Mouse (Mus musculus) hindbrain, postnatal 0 days (tissue): ENCODE measurements around the gene Igfn1. TPM values are rescaled to one million over a fixed set of nuclear protein-coding genes. Genes with fewer than 3 reads are reported as not detected.

ENCODE experiments used
- ATAC-seq: fragments of 200-750 bp; cut with Nextera tagmentation; 2 replicates; pipeline ENCODE4 v1.8.0; 2017; ENCODE audit warnings: mild to moderate bottlenecking, moderate TSS enrichment, moderate library complexity
- DNase-seq: peaks from one replicate; pipeline ENCODE4 v3.0.0-alpha.2; 2015; ENCODE audit warnings: low spot score
- H3K27ac ChIP-seq: fragments of 300-500 bp; sonication (generic); 2 replicates; pipeline ENCODE4 v1.5.1; 2014; ENCODE audit warnings: mild to moderate bottlenecking
- H3K27me3 ChIP-seq: fragments of 300-500 bp; sonication (generic); 2 replicates; pipeline ENCODE4 v1.6.1; 2014; ENCODE audit warnings: low read length, mixed read lengths; ENCODE audit not compliant: insufficient read depth
- H3K36me3 ChIP-seq: fragments of 300-500 bp; sonication (generic); 2 replicates; pipeline ENCODE4 v1.6.1; 2014; ENCODE audit warnings: low read length, mixed read lengths; ENCODE audit not compliant: insufficient read depth
- H3K4me1 ChIP-seq: fragments of 300-500 bp; sonication (generic); 2 replicates; pipeline ENCODE4 v1.6.1; 2014; ENCODE audit warnings: antibody characterized with exemption, low read length, mixed read lengths; ENCODE audit not compliant: insufficient read depth
- H3K4me2 ChIP-seq: fragments of 300-500 bp; sonication (generic); 2 replicates; pipeline ENCODE4 v1.6.1; 2014; ENCODE audit warnings: low read depth, mild to moderate bottlenecking, low read length, moderate library complexity, mixed read lengths
- H3K4me3 ChIP-seq: fragments of 300-500 bp; sonication (generic); 2 replicates; pipeline ENCODE4 v1.5.1; 2014; ENCODE audit warnings: low read length
- H3K9ac ChIP-seq: fragments of 300-500 bp; sonication (generic); replicated peaks from 2 replicates; pipeline ENCODE4 v1.6.1; 2014; ENCODE audit warnings: mild to moderate bottlenecking, low read length, moderate library complexity, mixed read lengths
- H3K9me3 ChIP-seq: fragments of 300-500 bp; sonication (generic); 2 replicates; pipeline ENCODE4 v1.6.1; 2016; ENCODE audit warnings: low read length, mixed read lengths
- CTCF ChIP-seq: IDR thresholded peaks from 2 replicates; pipeline ENCODE4 v1.5.1; 2016; ENCODE audit warnings: antibody characterized with exemption, control low read depth, low read depth
- WGBS: fragments of 180-500 bp; shearing (Covaris S2); extraction: QIAGEN DNeasy Blood & Tissue Kit; methylation state at CpG from one replicate; pipeline ENCODE4 v1.1.7; 2014; 5-methylcytosine and 5-hydroxymethylcytosine counted together
- polyA plus RNA-seq: library from polyadenylated mRNA; unstranded; fragments of >200 nt; fragmentation: Nextera tagmentation; extraction: Ambion mirVana; gene quantifications from 2 replicates; pipeline ENCODE4 v1.2.1, GENCODE M21; 2015
- total RNA-seq: library from RNA; depleted of rRNA; stranded (reverse); fragments of >200 nt; gene quantifications from 2 replicates; pipeline ENCODE4 v1.2.3, GENCODE M21; 2014

Igfn1 gene
- total and polyA plus RNA-seq, 2 experiments from 2014 or later, result 0.04 TPM; not detected in 1

DNA sequence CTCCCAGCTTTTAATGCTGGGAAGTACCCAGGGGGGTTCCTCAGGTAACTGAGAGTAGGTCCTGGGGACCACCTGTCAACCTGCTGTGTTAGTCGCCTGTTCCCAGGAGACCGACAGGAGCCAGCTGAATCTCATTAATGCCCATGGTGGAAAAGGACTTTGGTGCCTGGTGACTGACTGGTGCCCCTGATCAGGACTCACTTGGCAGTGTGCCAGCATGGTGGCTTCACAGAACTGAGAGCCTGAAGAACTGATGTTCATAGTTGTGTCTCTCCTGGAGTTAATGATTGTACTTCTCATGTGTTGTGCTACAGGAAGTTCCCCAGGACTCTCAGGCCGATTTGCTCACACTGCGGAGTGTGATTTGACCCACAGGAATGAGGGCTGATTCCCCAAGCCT, 12.7 kb downstream of the Igfn1 start:
- Histone ChIP-seq H3K9me3 (no peaks in the 10 kb centered on the region), H3K27me3 (no peaks in the 10 kb centered on the region), H3K27ac (no peak overlapping the region), H3K36me3 (no peaks in the 10 kb centered on the region), H3K4me3 (no peak overlapping the region), H3K4me1 (no peaks in the 10 kb centered on the region), H3K9ac (no peak overlapping the region), H3K4me2 (no peak overlapping the region)
- TF ChIP-seq CTCF, result no peak
- DNase-seq (peak; percentile 9), ATAC-seq (no peak)
- 73% methylated on average over 4 of the region's 4 CpGs for WGBS

- Histone ChIP-seq H3K9ac (no peak overlapping the region), H3K27ac (no peak overlapping the region), H3K4me2 (no peak overlapping the region), H3K4me1 (no peaks in the 10 kb centered on the region), H3K9me3 (no peaks in the 10 kb centered on the region), H3K27me3 (no peaks in the 10 kb centered on the region), H3K4me3 (no peak overlapping the region), H3K36me3 (no peaks in the 10 kb centered on the region)
- ATAC-seq, result no peak
- no peak for TF ChIP-seq CTCF
- DNase-seq, result no peak
These were observed 16.3 kb downstream of the Igfn1 start for GRCm38 (mm10) chr1:135989876-135990275.

DNA sequence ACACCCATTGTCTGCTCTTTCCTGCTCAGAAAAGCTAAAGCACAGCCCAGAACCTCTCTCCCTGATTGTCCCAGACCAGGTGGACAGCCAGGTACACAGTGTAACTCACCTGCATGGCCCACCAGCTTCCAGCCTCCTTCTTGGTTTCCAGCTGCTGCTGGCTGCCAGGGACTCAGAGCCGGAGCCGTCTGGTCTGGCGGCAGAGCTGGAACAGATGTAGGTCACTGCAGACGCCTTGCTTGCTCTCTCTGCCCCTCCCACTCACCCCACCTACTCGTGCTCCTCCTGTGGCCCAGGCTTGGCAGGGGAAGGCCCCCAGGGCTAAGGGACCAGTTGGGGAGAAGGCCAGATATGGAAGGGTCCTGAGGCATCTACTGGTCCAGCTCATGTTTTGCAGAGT, 22.0 kb downstream of the Igfn1 start:
- ATAC-seq (no peak), DNase-seq (no peak)
- no peak for TF ChIP-seq CTCF
- no peaks in the 10 kb centered on the region for H3K27me3 ChIP-seq
- H3K9me3 ChIP-seq, result no peaks in the 10 kb centered on the region
- no peak overlapping the region for H3K4me2 ChIP-seq
- WGBS, result 47% methylated on average over 5 of the region's 5 CpGs
- no peaks in the 10 kb centered on the region for H3K36me3 ChIP-seq
- no peak overlapping the region for H3K9ac ChIP-seq
- no peaks in the 10 kb centered on the region for H3K4me1 ChIP-seq
- no peak overlapping the region for H3K27ac ChIP-seq
- no peak overlapping the region for H3K4me3 ChIP-seq

- Histone ChIP-seq H3K9me3 (no peaks in the 10 kb centered on the region), H3K9ac (no peak overlapping the region), H3K27ac (no peak overlapping the region), H3K4me3 (no peak overlapping the region), H3K36me3 (no peaks in the 10 kb centered on the region), H3K4me2 (no peak overlapping the region), H3K27me3 (no peaks in the 10 kb centered on the region), H3K4me1 (no peaks in the 10 kb centered on the region)
- no peak for TF ChIP-seq CTCF
- ATAC-seq (no peak), DNase-seq (no peak)
- 95% methylated on average over 3 of the region's 3 CpGs for WGBS
These were observed 33.6 kb downstream of the Igfn1 start for GRCm38 (mm10) chr1:135972576-135972975.

GRCm38 (mm10) chr1:135970486-135970885, 35.7 kb downstream of the Igfn1 start:
- no peak overlapping the region for H3K27ac ChIP-seq
- no peaks in the 10 kb centered on the region for H3K4me1 ChIP-seq
- H3K4me2 ChIP-seq, result no peak overlapping the region
- H3K4me3 ChIP-seq, result no peak overlapping the region
- WGBS, result 50% methylated on average over 2 of the region's 2 CpGs
- DNase-seq (no peak), ATAC-seq (no peak)
- no peaks in the 10 kb centered on the region for H3K36me3 ChIP-seq
- no peaks in the 10 kb centered on the region for H3K9me3 ChIP-seq
- H3K27me3 ChIP-seq, result no peaks in the 10 kb centered on the region
- no peak overlapping the region for H3K9ac ChIP-seq
- no peak for TF ChIP-seq CTCF

DNA sequence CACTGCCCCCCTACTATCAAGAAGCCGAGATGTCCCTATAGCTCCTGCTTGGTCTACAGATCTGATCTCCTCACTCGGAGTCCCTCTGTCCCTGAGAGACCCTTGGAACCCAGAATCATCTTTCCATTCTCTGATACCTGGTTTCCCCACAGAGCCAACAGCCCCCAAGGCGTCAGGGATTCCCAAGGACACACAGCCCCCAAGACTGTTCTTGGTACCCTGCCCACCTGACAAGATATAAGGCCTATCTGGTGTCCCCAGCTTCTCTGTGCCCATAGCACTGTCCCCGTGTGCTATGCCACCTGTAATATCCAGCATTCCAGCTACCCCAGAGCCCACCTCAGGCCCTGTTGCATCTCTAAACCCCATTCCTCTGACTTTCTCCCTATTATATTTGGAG, 38.4 kb downstream of the Igfn1 start:
- ATAC-seq, result no peak
- WGBS, result 82% methylated on average over 4 of the region's 4 CpGs
- H3K9ac ChIP-seq, result no peak overlapping the region

GRCm38 (mm10) chr1:135964561-135964960, 41.6 kb downstream of the Igfn1 start:
- H3K4me1 ChIP-seq, result no peaks in the 10 kb centered on the region

More for the DNA sequence above, 38.4 kb downstream of the Igfn1 start:
- no peak for TF ChIP-seq CTCF
- H3K4me3 ChIP-seq, result no peak overlapping the region
- no peak overlapping the region for H3K4me2 ChIP-seq
- H3K27me3 ChIP-seq, result no peaks in the 10 kb centered on the region
- no peaks in the 10 kb centered on the region for H3K9me3 ChIP-seq
- no peak overlapping the region for H3K27ac ChIP-seq
- DNase-seq, result no peak
- H3K4me1 ChIP-seq, result no peaks in the 10 kb centered on the region
- no peaks in the 10 kb centered on the region for H3K36me3 ChIP-seq

More at GRCm38 (mm10) chr1:135964561-135964960, 41.6 kb downstream of the Igfn1 start:
- Histone ChIP-seq H3K9ac (no peak overlapping the region), H3K27ac (no peak overlapping the region), H3K9me3 (no peaks in the 10 kb centered on the region), H3K4me3 (no peak overlapping the region), H3K4me2 (no peak overlapping the region), H3K27me3 (no peaks in the 10 kb centered on the region), H3K36me3 (no peaks in the 10 kb centered on the region)
- no peak for TF ChIP-seq CTCF
- no peak for ATAC-seq
- DNase-seq, result no peak
- WGBS, result 60% methylated on average over 11 of the region's 11 CpGs
